Mouse (Mus musculus): ENCODE measurements around the gene Mettl26. TPM values are rescaled to one million over a fixed set of nuclear protein-coding genes. Genes with fewer than 3 reads are reported as not detected.

Mettl26 gene
- polyA plus RNA-seq, 1 experiment from 2014 or later = 64.1 TPM

- peak overlapping the region; percentile 63 for H3K4me3 ChIP-seq (ENCODE audit: low read depth, low read length)
- H3K36me3 ChIP-seq (ENCODE audit: control insufficient read depth, insufficient read depth, low read length) = no peaks in the 10 kb centered on the region; the same call in 1 of the 2 replicates
- peaks cover 9% of the 10 kb centered on the region for H3K4me1 ChIP-seq (replicated peaks; ENCODE audit: control insufficient read depth, insufficient read depth, low read length)
- H3K9me3 ChIP-seq (ENCODE audit: control insufficient read depth, low read length) = no peaks in the 10 kb centered on the region
- WGBS = 11% methylated on average over 6 of the region's 6 CpGs
- H3K27me3 ChIP-seq (replicated peaks; ENCODE audit: control insufficient read depth, insufficient read depth, low read length) = no peaks in the 10 kb centered on the region
- H3K4me2 ChIP-seq (ENCODE audit: low read length) = peak overlapping the region; percentile 75
- no peak for DNase-seq (ENCODE audit: low spot score)
- H3K9ac ChIP-seq (ENCODE audit: low read length) = peak overlapping the region; percentile 75
- H3K27ac ChIP-seq (ENCODE audit: low read depth) = peak overlapping the region; percentile 83
- no peak for ATAC-seq (replicated peaks; ENCODE audit: low FRiP score, low TSS enrichment, low read depth)
These were observed 12.9 kb upstream of the Mettl26 start for GRCm38 (mm10) chr17:25861704-25862612.

- Histone ChIP-seq H3K27ac (ENCODE audit: low read depth) (no peak overlapping the region), H3K4me3 (ENCODE audit: low read depth, low read length) (no peak overlapping the region), H3K27me3 (replicated peaks; ENCODE audit: control insufficient read depth, insufficient read depth, low read length) (no peaks in the 10 kb centered on the region), H3K9me3 (ENCODE audit: control insufficient read depth, low read length) (no peaks in the 10 kb centered on the region), H3K36me3 (ENCODE audit: control insufficient read depth, insufficient read depth, low read length) (no peaks in the 10 kb centered on the region), H3K4me1 (replicated peaks; ENCODE audit: control insufficient read depth, insufficient read depth, low read length) (peaks cover 16% of the 10 kb centered on the region), H3K4me2 (ENCODE audit: low read length) (no peak overlapping the region), H3K9ac (ENCODE audit: low read length) (no peak overlapping the region)
- no peak for ATAC-seq (replicated peaks; ENCODE audit: low FRiP score, low TSS enrichment, low read depth)
- no peak for DNase-seq (ENCODE audit: low spot score)
- WGBS = 84% methylated on average over 6 of the region's 6 CpGs
These were observed 11.2 kb upstream of the Mettl26 start for GRCm38 (mm10) chr17:25863681-25864080.

GRCm38 (mm10) chr17:25864311-25864710 is 10.6 kb upstream of the Mettl26 start:
- DNase-seq (ENCODE audit: low spot score) (no peak), ATAC-seq (replicated peaks; ENCODE audit: low FRiP score, low TSS enrichment, low read depth) (no peak)
- H3K4me3 ChIP-seq (ENCODE audit: low read depth, low read length) = no peak overlapping the region
- peaks cover 16% of the 10 kb centered on the region for H3K4me1 ChIP-seq (replicated peaks; ENCODE audit: control insufficient read depth, insufficient read depth, low read length)
- H3K9me3 ChIP-seq (ENCODE audit: control insufficient read depth, low read length) = no peaks in the 10 kb centered on the region
- H3K27ac ChIP-seq (ENCODE audit: low read depth) = no peak overlapping the region
- WGBS = 89% methylated on average over 14 of the region's 14 CpGs
- H3K36me3 ChIP-seq (ENCODE audit: control insufficient read depth, insufficient read depth, low read length) = no peaks in the 10 kb centered on the region
- no peaks in the 10 kb centered on the region for H3K27me3 ChIP-seq (replicated peaks; ENCODE audit: control insufficient read depth, insufficient read depth, low read length)
- H3K9ac ChIP-seq (ENCODE audit: low read length) = no peak overlapping the region
- no peak overlapping the region for H3K4me2 ChIP-seq (ENCODE audit: low read length)

- Histone ChIP-seq H3K36me3 (ENCODE audit: control insufficient read depth, insufficient read depth, low read length) (no peaks in the 10 kb centered on the region), H3K27ac (ENCODE audit: low read depth) (no peak overlapping the region), H3K9me3 (ENCODE audit: control insufficient read depth, low read length) (no peaks in the 10 kb centered on the region), H3K4me1 (replicated peaks; ENCODE audit: control insufficient read depth, insufficient read depth, low read length) (peaks cover 14% of the 10 kb centered on the region; the same call in 1 of the 2 replicates), H3K4me3 (ENCODE audit: low read depth, low read length) (no peak overlapping the region), H3K27me3 (replicated peaks; ENCODE audit: control insufficient read depth, insufficient read depth, low read length) (no peaks in the 10 kb centered on the region), H3K9ac (ENCODE audit: low read length) (no peak overlapping the region), H3K4me2 (ENCODE audit: low read length) (no peak overlapping the region)
- DNase-seq (ENCODE audit: low spot score) = no peak
- WGBS = 89% methylated on average over 11 of the region's 11 CpGs
- no peak for ATAC-seq (replicated peaks; ENCODE audit: low FRiP score, low TSS enrichment, low read depth)
These were observed 9.6 kb upstream of the Mettl26 start for GRCm38 (mm10) chr17:25865288-25865687.

- Histone ChIP-seq H3K27ac (ENCODE audit: low read depth) (no peak overlapping the region), H3K9ac (ENCODE audit: low read length) (no peak overlapping the region), H3K9me3 (ENCODE audit: control insufficient read depth, low read length) (no peaks in the 10 kb centered on the region), H3K27me3 (replicated peaks; ENCODE audit: control insufficient read depth, insufficient read depth, low read length) (no peaks in the 10 kb centered on the region), H3K4me2 (ENCODE audit: low read length) (no peak overlapping the region), H3K36me3 (ENCODE audit: control insufficient read depth, insufficient read depth, low read length) (no peaks in the 10 kb centered on the region), H3K4me3 (ENCODE audit: low read depth, low read length) (no peak overlapping the region), H3K4me1 (replicated peaks; ENCODE audit: control insufficient read depth, insufficient read depth, low read length) (peaks cover 7% of the 10 kb centered on the region; the same call in 1 of the 2 replicates)
- DNase-seq (ENCODE audit: low spot score) (no peak), ATAC-seq (replicated peaks; ENCODE audit: low FRiP score, low TSS enrichment, low read depth) (no peak)
- WGBS = 83% methylated on average over 3 of the region's 3 CpGs
These were observed 8.7 kb upstream of the Mettl26 start for GRCm38 (mm10) chr17:25866172-25866571.

- ATAC-seq (replicated peaks; ENCODE audit: low FRiP score, low TSS enrichment, low read depth) (no peak), DNase-seq (ENCODE audit: low spot score) (no peak)
- peak overlapping the region; percentile 70 for H3K4me2 ChIP-seq (ENCODE audit: low read length)
- no peaks in the 10 kb centered on the region for H3K27me3 ChIP-seq (replicated peaks; ENCODE audit: control insufficient read depth, insufficient read depth, low read length)
- H3K36me3 ChIP-seq (ENCODE audit: control insufficient read depth, insufficient read depth, low read length) = no peaks in the 10 kb centered on the region
- peak overlapping the region; percentile 34 for H3K9ac ChIP-seq (ENCODE audit: low read length)
- 18% methylated on average over 7 of the region's 7 CpGs for WGBS
- H3K27ac ChIP-seq (ENCODE audit: low read depth) = no peak overlapping the region
- peak overlapping the region; percentile 72 for H3K4me3 ChIP-seq (ENCODE audit: low read depth, low read length)
- H3K9me3 ChIP-seq (ENCODE audit: control insufficient read depth, low read length) = no peaks in the 10 kb centered on the region
- peaks cover 7% of the 10 kb centered on the region; the same call in 1 of the 2 replicates for H3K4me1 ChIP-seq (replicated peaks; ENCODE audit: control insufficient read depth, insufficient read depth, low read length)
These were observed 7.4 kb upstream of the Mettl26 start for GRCm38 (mm10) chr17:25867509-25867835.

- peak; percentile 61 for ATAC-seq (replicated peaks; ENCODE audit: low FRiP score, low TSS enrichment, low read depth)
- H3K4me3 ChIP-seq (ENCODE audit: low read depth, low read length) = peak overlapping the region; percentile 72
- H3K4me2 ChIP-seq (ENCODE audit: low read length) = peak overlapping the region; percentile 70
- H3K36me3 ChIP-seq (ENCODE audit: control insufficient read depth, insufficient read depth, low read length) = no peaks in the 10 kb centered on the region
- WGBS = under 1% methylated on average over 40 of the region's 42 CpGs
- H3K4me1 ChIP-seq (replicated peaks; ENCODE audit: control insufficient read depth, insufficient read depth, low read length) = peaks cover 7% of the 10 kb centered on the region; the same call in 1 of the 2 replicates
- peak overlapping the region; percentile 34 for H3K9ac ChIP-seq (ENCODE audit: low read length)
- no peak overlapping the region for H3K27ac ChIP-seq (ENCODE audit: low read depth)
- no peaks in the 10 kb centered on the region for H3K27me3 ChIP-seq (replicated peaks; ENCODE audit: control insufficient read depth, insufficient read depth, low read length)
- DNase-seq (ENCODE audit: low spot score) = peak; percentile 73
- no peaks in the 10 kb centered on the region for H3K9me3 ChIP-seq (ENCODE audit: control insufficient read depth, low read length)
These were observed 6.9 kb upstream of the Mettl26 start for GRCm38 (mm10) chr17:25867836-25868600.

GRCm38 (mm10) chr17:25868601-25869191 is 6.2 kb upstream of the Mettl26 start, which contains the start of gene Mcrip2:
Mcrip2 (minus strand) TSS chr17:25868764.
- ATAC-seq (replicated peaks; ENCODE audit: low FRiP score, low TSS enrichment, low read depth) (peak; percentile 82), DNase-seq (ENCODE audit: low spot score) (peak; percentile 85)
- H3K4me2 ChIP-seq (ENCODE audit: low read length) = peak within 1 kb of the TSS; percentile 70
- H3K36me3 ChIP-seq (ENCODE audit: control insufficient read depth, insufficient read depth, low read length) = no peaks in the 10 kb centered on the region
- peak within 1 kb of the TSS; percentile 72 for H3K4me3 ChIP-seq (ENCODE audit: low read depth, low read length)
- under 1% methylated on average over 15 of the region's 24 CpGs for WGBS
- H3K4me1 ChIP-seq (replicated peaks; ENCODE audit: control insufficient read depth, insufficient read depth, low read length) = peaks cover 7% of the 10 kb centered on the region; the same call in 1 of the 2 replicates
- no peak within 1 kb of the TSS for H3K27ac ChIP-seq (ENCODE audit: low read depth)
- H3K9me3 ChIP-seq (ENCODE audit: control insufficient read depth, low read length) = no peaks in the 10 kb centered on the region
- H3K9ac ChIP-seq (ENCODE audit: low read length) = peak within 1 kb of the TSS; percentile 34
- no peaks in the 10 kb centered on the region for H3K27me3 ChIP-seq (replicated peaks; ENCODE audit: control insufficient read depth, insufficient read depth, low read length)
